Comparison of ENCODE assay signal across 15 mouse cellular contexts in the genomic region with DNA sequence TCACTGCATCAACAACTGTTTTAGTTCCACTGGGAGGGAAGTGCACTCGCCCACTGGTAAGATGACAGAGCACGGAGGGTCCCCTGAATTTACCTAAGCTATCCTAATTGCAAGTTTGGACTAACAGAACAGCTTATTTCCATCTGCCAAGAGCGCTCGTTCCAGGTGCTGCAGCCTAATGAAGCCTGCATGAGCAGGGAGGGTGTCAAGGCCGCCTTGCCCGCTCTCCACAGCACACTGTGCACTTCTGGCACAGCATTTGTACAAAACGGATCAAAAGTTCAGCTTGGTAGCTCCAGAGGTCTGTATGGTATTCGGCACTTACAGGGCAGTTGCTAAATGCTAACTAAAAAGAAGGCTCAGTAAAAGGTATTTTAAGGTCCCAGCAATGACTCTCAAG.
"Had no signal": no experiment of that assay in that cellular context is flagged by ENCODE, and none has a peak within 500 bp of the region (broad histone marks: within the 10 kb centered on the region; RNA-seq: fewer than 3 reads in every experiment).

No protein-coding gene starts in this region.

- DNase-seq: layer of hippocampus, adult 9-11 months; layer of hippocampus, postnatal 36 days; lung, embryonic 14.5 days; lung, postnatal 10 days; lung, postnatal 4 days; midbrain, embryonic 14.5 days; right cerebral cortex, adult 18-20 months; right cerebral cortex, postnatal 25 days; thymus, adult 18-20 months; thymus, postnatal 14 days had no signal

- H3K9me3 ChIP-seq: limb, embryonic 12.5 days; midbrain, embryonic 10.5 days; neural tube, embryonic 15.5 days had no signal

- H3K36me3 ChIP-seq: limb, embryonic 12.5 days; midbrain, embryonic 10.5 days; neural tube, embryonic 15.5 days had no signal

- H3K4me3 ChIP-seq: limb, embryonic 12.5 days; midbrain, embryonic 10.5 days; myocyte; neural tube, embryonic 15.5 days had no signal

- H3K4me1 ChIP-seq: neural tube, embryonic 15.5 days had no signal

- H3K27me3 ChIP-seq: limb, embryonic 12.5 days; neural tube, embryonic 15.5 days had no signal

- H3K9ac ChIP-seq: limb, embryonic 12.5 days; lung, embryonic 14.5 days; neural tube, embryonic 15.5 days had no signal

- H3K4me2 ChIP-seq: limb, embryonic 12.5 days; liver, embryonic 11.5 days; lung, embryonic 14.5 days; neural tube, embryonic 15.5 days had no signal

- H3K27ac ChIP-seq: midbrain, embryonic 10.5 days; neural tube, embryonic 15.5 days had no signal
